Mouse (Mus musculus) embryonic facial prominence, embryonic 15.5 days (tissue): ENCODE data around the gene Rnft2. TPM values are rescaled to one million over a fixed set of nuclear protein-coding genes. Genes with fewer than 3 reads are reported as not detected.

Source experiments
- polyA plus RNA-seq: library from polyadenylated mRNA; unstranded; fragments of >200 nt; fragmentation: Nextera tagmentation; extraction: Ambion mirVana; gene quantifications from 2 replicates; pipeline ENCODE4 v1.2.1, GENCODE M21; 2015

Rnft2 gene
- polyA plus RNA-seq, 1 experiment from 2014 or later = 4.3 TPM

Other genes starting within 250 kb of the Rnft2 start
- gene Tesc, start 217.4 kb downstream of the Rnft2 start, polyA plus RNA-seq = 30.2 and 38.2 TPM in 2 replicates
- gene Fbxw8, start 89.7 kb downstream of the Rnft2 start, polyA plus RNA-seq = 27.7 and 28.1 TPM in 2 replicates
- gene Hrk, start 80.5 kb downstream of the Rnft2 start, polyA plus RNA-seq = 0.36 and 0.63 TPM in 2 replicates
- gene 2410131K14Rik, start 111 bp upstream of the Rnft2 start, polyA plus RNA-seq = 9.5 and 10.6 TPM in 2 replicates